Mouse (Mus musculus): ENCODE data around the gene Olfr67.

- no peak for TF ChIP-seq ZNF384 (IDR thresholded peaks at IDR 0.05; ENCODE audit: low read depth, low read length)
- no peak for TF ChIP-seq MAFK (IDR thresholded peaks at IDR 0.05; ENCODE audit: insufficient read depth, low read depth, low read length)
- no peak for TF ChIP-seq ZC3H11A (IDR thresholded peaks at IDR 0.05; ENCODE audit: borderline replicate concordance, low read depth, low read length)
- no peak for TF ChIP-seq HCFC1 (IDR thresholded peaks at IDR 0.05; ENCODE audit: borderline replicate concordance, insufficient read depth, low read length)
Measured at GRCm38 (mm10) chr7:103827808-103828207, 36.2 kb upstream of the Olfr67 start, which contains the start of gene Hbb-bs.
